ENCODE assay signal across 17 mouse cellular contexts in genomic region chr4:65678929-65679328, GRCm38 (mm10).
A peak's percentile ranks its signal among the peaks of the same experiment; 100 is the strongest.
DNase-seq lines count a peak whose midpoint lies in the region; ATAC-seq and TF ChIP-seq lines count a peak whose summit lies in the region.
"Had no signal": no experiment of that assay in that cellular context is flagged by ENCODE, and none has a peak within 500 bp of the region (broad histone marks: within the 10 kb centered on the region; RNA-seq: fewer than 3 reads in every experiment).

No protein-coding gene starts in this region.

- no peaks in the 10 kb centered on the region for H3K9me3 ChIP-seq in forebrain, embryonic 13.5 days (replicated peaks)
- no peaks in the 10 kb centered on the region for H3K9me3 ChIP-seq in forebrain, embryonic 10.5 days
- no peaks in the 10 kb centered on the region for H3K9me3 ChIP-seq in hindbrain, embryonic 15.5 days
- H3K9me3 ChIP-seq in hindbrain, embryonic 12.5 days (replicated peaks), result no peaks in the 10 kb centered on the region
- no peaks in the 10 kb centered on the region for H3K9me3 ChIP-seq in forebrain, embryonic 15.5 days
- H3K9me3 ChIP-seq in midbrain, postnatal 0 days (ENCODE audit: low read length), result no peaks in the 10 kb centered on the region
- H3K9me3 ChIP-seq: kidney, embryonic 15.5 days; limb, embryonic 15.5 days had no signal

- TF ChIP-seq CTCF in midbrain, postnatal 0 days (IDR thresholded peaks at IDR 0.05), result no peak

- H3K4me2 ChIP-seq in forebrain, embryonic 13.5 days, result peak overlapping the region; percentile 1; the same call in 1 of the 2 replicates
- no peak overlapping the region for H3K4me2 ChIP-seq in hindbrain, embryonic 15.5 days
- no peak overlapping the region for H3K4me2 ChIP-seq in hindbrain, embryonic 12.5 days (replicated peaks)
- H3K4me2 ChIP-seq in forebrain, embryonic 15.5 days (replicated peaks), result no peak overlapping the region
- no peak overlapping the region for H3K4me2 ChIP-seq in midbrain, postnatal 0 days (ENCODE audit: low read depth, low read length, poor library complexity, severe bottlenecking)
- H3K4me2 ChIP-seq: kidney, embryonic 15.5 days; limb, embryonic 15.5 days had no signal

- DNase-seq in forebrain, embryonic 10.5 days (ENCODE audit: extremely low spot score, low spot score), result no peak
- DNase-seq in midbrain, postnatal 0 days (ENCODE audit: low spot score), result no peak
- no peak for DNase-seq in kidney, postnatal 10 days
- no peak for DNase-seq in spleen, postnatal 14 days (ENCODE audit: low spot score in 2 of 2)
- DNase-seq: adrenal gland, postnatal 36 days; cerebellum, adult 11 months; lung, adult 18-20 months; right cerebral cortex, postnatal 4 days; thymus, postnatal 14 days had no signal

- no peak overlapping the region for H3K9ac ChIP-seq in forebrain, embryonic 13.5 days
- no peak overlapping the region for H3K9ac ChIP-seq in hindbrain, embryonic 15.5 days
- no peak overlapping the region for H3K9ac ChIP-seq in hindbrain, embryonic 12.5 days
- no peak overlapping the region for H3K9ac ChIP-seq in forebrain, embryonic 15.5 days (replicated peaks)
- H3K9ac ChIP-seq in midbrain, postnatal 0 days (replicated peaks; ENCODE audit: low read length, poor library complexity, severe bottlenecking), result no peak overlapping the region
- H3K9ac ChIP-seq: kidney, embryonic 15.5 days; limb, embryonic 15.5 days had no signal

- peaks cover 10% of the 10 kb centered on the region; the same call in 1 of the 2 replicates for H3K4me1 ChIP-seq in forebrain, embryonic 13.5 days
- H3K4me1 ChIP-seq in forebrain, embryonic 10.5 days, result peaks cover 11% of the 10 kb centered on the region
- no peaks in the 10 kb centered on the region for H3K4me1 ChIP-seq in hindbrain, embryonic 15.5 days (replicated peaks)
- H3K4me1 ChIP-seq in hindbrain, embryonic 12.5 days, result peaks cover 6% of the 10 kb centered on the region; the same call in 1 of the 2 replicates
- H3K4me1 ChIP-seq in forebrain, embryonic 15.5 days, result no peaks in the 10 kb centered on the region
- no peaks in the 10 kb centered on the region for H3K4me1 ChIP-seq in midbrain, postnatal 0 days (ENCODE audit: insufficient read depth, low read length)
- H3K4me1 ChIP-seq: kidney, embryonic 15.5 days; limb, embryonic 15.5 days had no signal

- WGBS in forebrain, embryonic 13.5 days, result 24% methylated on average over 5 of the region's 5 CpGs
- 43% methylated on average over 5 of the region's 5 CpGs for WGBS in forebrain, embryonic 10.5 days
- WGBS in hindbrain, embryonic 15.5 days, result 27% methylated on average over 5 of the region's 5 CpGs
- 19% methylated on average over 5 of the region's 5 CpGs for WGBS in hindbrain, embryonic 12.5 days
- 19% methylated on average over 5 of the region's 5 CpGs for WGBS in forebrain, embryonic 15.5 days
- 15% methylated on average over 5 of the region's 5 CpGs for WGBS in midbrain, postnatal 0 days

- no peak overlapping the region for H3K4me3 ChIP-seq in forebrain, embryonic 13.5 days
- H3K4me3 ChIP-seq in forebrain, embryonic 10.5 days, result no peak overlapping the region
- no peak overlapping the region for H3K4me3 ChIP-seq in hindbrain, embryonic 15.5 days
- no peak overlapping the region for H3K4me3 ChIP-seq in hindbrain, embryonic 12.5 days
- no peak overlapping the region for H3K4me3 ChIP-seq in forebrain, embryonic 15.5 days
- H3K4me3 ChIP-seq in midbrain, postnatal 0 days (ENCODE audit: low read depth, low read length), result no peak overlapping the region
- H3K4me3 ChIP-seq: kidney, embryonic 15.5 days; limb, embryonic 15.5 days had no signal

- H3K27ac ChIP-seq in forebrain, embryonic 13.5 days, result no peak overlapping the region
- no peak overlapping the region for H3K27ac ChIP-seq in forebrain, embryonic 10.5 days
- H3K27ac ChIP-seq in hindbrain, embryonic 15.5 days (replicated peaks), result peak overlapping the region; percentile 3; the same call in 1 of the 2 replicates
- H3K27ac ChIP-seq in hindbrain, embryonic 12.5 days, result no peak overlapping the region
- no peak overlapping the region for H3K27ac ChIP-seq in forebrain, embryonic 15.5 days (replicated peaks)
- H3K27ac ChIP-seq in midbrain, postnatal 0 days (ENCODE audit: low read depth, low read length), result peak overlapping the region; percentile 32; the same call in 1 of the 2 replicates
- H3K27ac ChIP-seq: kidney, embryonic 15.5 days; limb, embryonic 15.5 days; macrophage had no signal

- no peaks in the 10 kb centered on the region for H3K36me3 ChIP-seq in forebrain, embryonic 13.5 days (ENCODE audit: poor library complexity, severe bottlenecking)
- H3K36me3 ChIP-seq in forebrain, embryonic 10.5 days (replicated peaks), result no peaks in the 10 kb centered on the region
- H3K36me3 ChIP-seq in hindbrain, embryonic 15.5 days, result no peaks in the 10 kb centered on the region
- H3K36me3 ChIP-seq in hindbrain, embryonic 12.5 days, result no peaks in the 10 kb centered on the region
- H3K36me3 ChIP-seq in forebrain, embryonic 15.5 days, result no peaks in the 10 kb centered on the region
- no peaks in the 10 kb centered on the region for H3K36me3 ChIP-seq in midbrain, postnatal 0 days (ENCODE audit: insufficient read depth, low read length)
- H3K36me3 ChIP-seq: kidney, embryonic 15.5 days; limb, embryonic 15.5 days had no signal

- peak; percentile 75 for ATAC-seq in forebrain, embryonic 13.5 days
- ATAC-seq in hindbrain, embryonic 15.5 days (ENCODE audit: low FRiP score, low read depth), result no peak
- no peak for ATAC-seq in hindbrain, embryonic 12.5 days (ENCODE audit: low FRiP score)
- peak; percentile 86 for ATAC-seq in forebrain, embryonic 15.5 days (replicated peaks)
- ATAC-seq in midbrain, postnatal 0 days (ENCODE audit: low FRiP score), result peak; percentile 47; the same call in 1 of the 2 replicates
- ATAC-seq: inflammation-experienced regulatory T-cells, adult 6 months had no signal

- peaks cover 12% of the 10 kb centered on the region; the same call in 1 of the 2 replicates for H3K27me3 ChIP-seq in forebrain, embryonic 13.5 days
- no peaks in the 10 kb centered on the region for H3K27me3 ChIP-seq in forebrain, embryonic 10.5 days (ENCODE audit: poor library complexity, severe bottlenecking)
- no peaks in the 10 kb centered on the region for H3K27me3 ChIP-seq in hindbrain, embryonic 15.5 days
- H3K27me3 ChIP-seq in hindbrain, embryonic 12.5 days, result no peaks in the 10 kb centered on the region
- H3K27me3 ChIP-seq in forebrain, embryonic 15.5 days, result peaks cover 12% of the 10 kb centered on the region; the same call in 1 of the 2 replicates
- H3K27me3 ChIP-seq in midbrain, postnatal 0 days (ENCODE audit: insufficient read depth, low read length), result no peaks in the 10 kb centered on the region
- H3K27me3 ChIP-seq: kidney, embryonic 15.5 days; limb, embryonic 15.5 days had no signal

Comparison
In these comparisons a context has a peak if more than half of its experiments do, and no peak if none do; other contexts are left out.
1. H3K27ac ChIP-seq: peak in hindbrain, embryonic 15.5 days (single experiment) and midbrain, postnatal 0 days (single experiment); none in forebrain, embryonic 13.5 days (single experiment), forebrain, embryonic 10.5 days (single experiment), hindbrain, embryonic 12.5 days (single experiment) and forebrain, embryonic 15.5 days (single experiment).
2. ATAC-seq: peak in forebrain, embryonic 13.5 days (single experiment), forebrain, embryonic 15.5 days (single experiment) and midbrain, postnatal 0 days (single experiment); none in hindbrain, embryonic 15.5 days (single experiment) and hindbrain, embryonic 12.5 days (single experiment).